Mouse (Mus musculus): ENCODE measurements around the gene Shisa4.

GRCm38 (mm10) chr1:135366380-135366779 lies 8.7 kb downstream of the Shisa4 start:
- TF ChIP-seq POLR2A (IDR thresholded peaks at IDR 0.05; ENCODE audit: borderline replicate concordance, extremely low read depth, low read depth, low read length) (no peak), CTCF (IDR thresholded peaks at IDR 0.05; ENCODE audit: insufficient read depth, low read length) (no peak)

Measured in lung, adult 2 months (tissue).